Mouse (Mus musculus): ENCODE measurements around the gene Kif23.

GRCm38 (mm10) chr9:61932009-61932408, 14.6 kb downstream of the Kif23 start:
- no peak for TF ChIP-seq CTCF (IDR thresholded peaks at IDR 0.05; ENCODE audit: low read depth, low read length)
- no peak for TF ChIP-seq POLR2A (IDR thresholded peaks at IDR 0.05; ENCODE audit: extremely low read depth, insufficient read depth, low read length)
